Comparison of ENCODE assay signal across 12 mouse cellular contexts in the genomic region with DNA sequence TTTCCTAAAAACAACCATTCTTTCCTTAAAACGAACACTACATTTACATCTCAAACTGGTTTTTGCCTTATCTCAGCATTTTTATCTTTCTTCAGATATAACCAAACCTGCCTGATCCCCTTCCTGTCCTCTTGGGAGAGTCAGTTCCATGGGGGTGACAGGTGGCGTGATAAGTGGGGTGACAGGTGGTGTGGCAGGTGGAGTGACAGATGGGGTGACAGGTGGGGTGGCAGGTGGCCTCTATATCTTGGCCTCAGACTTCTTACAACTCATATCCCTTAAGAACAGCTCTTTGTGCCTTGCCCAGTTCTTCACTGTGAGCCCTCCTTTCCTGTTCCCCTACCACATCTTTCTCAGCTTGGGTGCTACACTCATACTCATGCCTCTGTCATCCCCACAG.
"Had no signal": no experiment of that assay in that cellular context is flagged by ENCODE, and none has a peak within 500 bp of the region (broad histone marks: within the 10 kb centered on the region; RNA-seq: fewer than 3 reads in every experiment).

No protein-coding gene starts in this region.

- H3K27me3 ChIP-seq: limb, embryonic 15.5 days; liver, embryonic 12.5 days; midbrain, embryonic 12.5 days had no signal

- H3K9me3 ChIP-seq: limb, embryonic 15.5 days; liver, embryonic 12.5 days; midbrain, embryonic 12.5 days had no signal

- H3K4me1 ChIP-seq: limb, embryonic 15.5 days; liver, embryonic 12.5 days; midbrain, embryonic 12.5 days had no signal

- H3K36me3 ChIP-seq: limb, embryonic 15.5 days; liver, embryonic 12.5 days; midbrain, embryonic 12.5 days had no signal

- ATAC-seq: liver, embryonic 12.5 days; midbrain, embryonic 16.5 days had no signal

- H3K27ac ChIP-seq: limb, embryonic 15.5 days; liver, embryonic 12.5 days; midbrain, embryonic 12.5 days had no signal

- DNase-seq: kidney, adult 8-10 months; kidney, postnatal 25 days; layer of hippocampus, adult 9-11 months; layer of hippocampus, postnatal 36 days; lung, embryonic 14.5 days; lung, postnatal 14 days; right cerebral cortex, postnatal 14 days; thymus, postnatal 4 days had no signal

- H3K4me3 ChIP-seq: limb, embryonic 15.5 days; liver, embryonic 12.5 days; midbrain, embryonic 12.5 days had no signal

- H3K9ac ChIP-seq: limb, embryonic 15.5 days; liver, embryonic 12.5 days; lung, embryonic 14.5 days; midbrain, embryonic 12.5 days had no signal

- H3K4me2 ChIP-seq: limb, embryonic 15.5 days; liver, embryonic 12.5 days; lung, embryonic 14.5 days; midbrain, embryonic 12.5 days had no signal
